Mouse (Mus musculus): ENCODE results near the gene Pxmp4. TPM values are rescaled to one million over a fixed set of nuclear protein-coding genes. Genes with fewer than 3 reads are reported as not detected.

Gene Pxmp4
- polyA plus RNA-seq, 2 experiments, result 20.6 to 27.0 TPM

- DNase-seq (ENCODE audit: low spot score) (no peak), ATAC-seq (ENCODE audit: low FRiP score, low read depth) (no peak)
- Histone ChIP-seq H3K36me3 (ENCODE audit: control insufficient read depth, insufficient read depth, low read length) (no peaks in the 10 kb centered on the region), H3K4me3 (replicated peaks; ENCODE audit: low read length) (no peak overlapping the region), H3K9ac (ENCODE audit: low read depth, low read length, severe bottlenecking) (no peak overlapping the region), H3K9me3 (ENCODE audit: control insufficient read depth, low read length) (no peaks in the 10 kb centered on the region), H3K4me2 (replicated peaks; ENCODE audit: low read depth, low read length, severe bottlenecking) (no peak overlapping the region), H3K27ac (replicated peaks; ENCODE audit: low read depth, low read length) (no peak overlapping the region), H3K27me3 (ENCODE audit: control insufficient read depth, insufficient read depth, low read length) (no peaks in the 10 kb centered on the region), H3K4me1 (ENCODE audit: control insufficient read depth, insufficient read depth, low read length) (peaks cover 6% of the 10 kb centered on the region; the same call in 1 of the 2 replicates)
- 73% methylated on average over 7 of the region's 7 CpGs for WGBS
- TF ChIP-seq POLR2A (IDR thresholded peaks at IDR 0.05; ENCODE audit: borderline replicate concordance, extremely low read depth, insufficient read depth, insufficient read length), result no peak
Observed at GRCm38 (mm10) chr2:154574271-154574670, 29.2 kb downstream of the Pxmp4 start.

- H3K4me1 ChIP-seq (ENCODE audit: control insufficient read depth, insufficient read depth, low read length), result peaks cover 16% of the 10 kb centered on the region
- no peak overlapping the region for H3K4me3 ChIP-seq (replicated peaks; ENCODE audit: low read length)
- ATAC-seq (ENCODE audit: low FRiP score, low read depth), result no peak
- no peak overlapping the region for H3K4me2 ChIP-seq (replicated peaks; ENCODE audit: low read depth, low read length, severe bottlenecking)
- H3K9me3 ChIP-seq (ENCODE audit: control insufficient read depth, low read length), result no peaks in the 10 kb centered on the region
- no peaks in the 10 kb centered on the region for H3K27me3 ChIP-seq (ENCODE audit: control insufficient read depth, insufficient read depth, low read length)
- H3K9ac ChIP-seq (ENCODE audit: low read depth, low read length, severe bottlenecking), result no peak overlapping the region
- no peak for TF ChIP-seq POLR2A (IDR thresholded peaks at IDR 0.05; ENCODE audit: borderline replicate concordance, extremely low read depth, insufficient read depth, insufficient read length)
- no peak for DNase-seq (ENCODE audit: low spot score)
- WGBS, result 81% methylated on average over 3 of the region's 3 CpGs
- H3K27ac ChIP-seq (replicated peaks; ENCODE audit: low read depth, low read length), result no peak overlapping the region
- H3K36me3 ChIP-seq (ENCODE audit: control insufficient read depth, insufficient read depth, low read length), result no peaks in the 10 kb centered on the region
Observed at GRCm38 (mm10) chr2:154572996-154573395, 30.5 kb downstream of the Pxmp4 start.

GRCm38 (mm10) chr2:154571976-154572375 lies 31.5 kb downstream of the Pxmp4 start:
- no peak for ATAC-seq (ENCODE audit: low FRiP score, low read depth)
- no peaks in the 10 kb centered on the region for H3K36me3 ChIP-seq (ENCODE audit: control insufficient read depth, insufficient read depth, low read length)
- no peak for TF ChIP-seq POLR2A (IDR thresholded peaks at IDR 0.05; ENCODE audit: borderline replicate concordance, extremely low read depth, insufficient read depth, insufficient read length)
- no peaks in the 10 kb centered on the region for H3K9me3 ChIP-seq (ENCODE audit: control insufficient read depth, low read length)
- WGBS, result 60% methylated on average over 8 of the region's 8 CpGs
- DNase-seq (ENCODE audit: low spot score), result peak; percentile 28
- no peak overlapping the region for H3K4me2 ChIP-seq (replicated peaks; ENCODE audit: low read depth, low read length, severe bottlenecking)
- no peak overlapping the region for H3K9ac ChIP-seq (ENCODE audit: low read depth, low read length, severe bottlenecking)
- no peaks in the 10 kb centered on the region for H3K27me3 ChIP-seq (ENCODE audit: control insufficient read depth, insufficient read depth, low read length)
- peaks cover 23% of the 10 kb centered on the region for H3K4me1 ChIP-seq (ENCODE audit: control insufficient read depth, insufficient read depth, low read length)
- H3K4me3 ChIP-seq (replicated peaks; ENCODE audit: low read length), result no peak overlapping the region
- H3K27ac ChIP-seq (replicated peaks; ENCODE audit: low read depth, low read length), result peak overlapping the region; percentile 67

- no peak overlapping the region for H3K9ac ChIP-seq (ENCODE audit: low read depth, low read length, severe bottlenecking)
- H3K27ac ChIP-seq (replicated peaks; ENCODE audit: low read depth, low read length), result no peak overlapping the region
- ATAC-seq (ENCODE audit: low FRiP score, low read depth), result no peak
- H3K4me1 ChIP-seq (ENCODE audit: control insufficient read depth, insufficient read depth, low read length), result peaks cover 30% of the 10 kb centered on the region
- no peaks in the 10 kb centered on the region for H3K36me3 ChIP-seq (ENCODE audit: control insufficient read depth, insufficient read depth, low read length)
- no peaks in the 10 kb centered on the region for H3K9me3 ChIP-seq (ENCODE audit: control insufficient read depth, low read length)
- no peaks in the 10 kb centered on the region for H3K27me3 ChIP-seq (ENCODE audit: control insufficient read depth, insufficient read depth, low read length)
- TF ChIP-seq POLR2A (IDR thresholded peaks at IDR 0.05; ENCODE audit: borderline replicate concordance, extremely low read depth, insufficient read depth, insufficient read length), result no peak
- WGBS, result 78% methylated on average over 4 of the region's 4 CpGs
- no peak for DNase-seq (ENCODE audit: low spot score)
- H3K4me3 ChIP-seq (replicated peaks; ENCODE audit: low read length), result no peak overlapping the region
- no peak overlapping the region for H3K4me2 ChIP-seq (replicated peaks; ENCODE audit: low read depth, low read length, severe bottlenecking)
Observed at GRCm38 (mm10) chr2:154571266-154571665, 32.2 kb downstream of the Pxmp4 start.

- DNase-seq (ENCODE audit: low spot score), result no peak
- no peak overlapping the region for H3K27ac ChIP-seq (replicated peaks; ENCODE audit: low read depth, low read length)
- H3K4me2 ChIP-seq (replicated peaks; ENCODE audit: low read depth, low read length, severe bottlenecking), result peak overlapping the region; percentile 56; the same call in 1 of the 2 replicates
- no peaks in the 10 kb centered on the region for H3K36me3 ChIP-seq (ENCODE audit: control insufficient read depth, insufficient read depth, low read length)
- no peak for ATAC-seq (ENCODE audit: low FRiP score, low read depth)
- TF ChIP-seq POLR2A (IDR thresholded peaks at IDR 0.05; ENCODE audit: borderline replicate concordance, extremely low read depth, insufficient read depth, insufficient read length), result no peak
- no peaks in the 10 kb centered on the region for H3K9me3 ChIP-seq (ENCODE audit: control insufficient read depth, low read length)
- no peak overlapping the region for H3K9ac ChIP-seq (ENCODE audit: low read depth, low read length, severe bottlenecking)
- no peak overlapping the region for H3K4me3 ChIP-seq (replicated peaks; ENCODE audit: low read length)
- H3K4me1 ChIP-seq (ENCODE audit: control insufficient read depth, insufficient read depth, low read length), result peaks cover 32% of the 10 kb centered on the region
- WGBS, result 73% methylated on average over 4 of the region's 4 CpGs
- H3K27me3 ChIP-seq (ENCODE audit: control insufficient read depth, insufficient read depth, low read length), result no peaks in the 10 kb centered on the region
Observed at GRCm38 (mm10) chr2:154570666-154571065, 32.8 kb downstream of the Pxmp4 start.

- Histone ChIP-seq H3K4me2 (replicated peaks; ENCODE audit: low read depth, low read length, severe bottlenecking) (peak within 1 kb of the TSS; percentile 76), H3K9me3 (ENCODE audit: control insufficient read depth, low read length) (no peaks in the 10 kb centered on the region), H3K27ac (replicated peaks; ENCODE audit: low read depth, low read length) (peak within 1 kb of the TSS; percentile 86), H3K4me3 (replicated peaks; ENCODE audit: low read length) (peak within 1 kb of the TSS; percentile 81), H3K27me3 (ENCODE audit: control insufficient read depth, insufficient read depth, low read length) (no peaks in the 10 kb centered on the region), H3K36me3 (ENCODE audit: control insufficient read depth, insufficient read depth, low read length) (no peaks in the 10 kb centered on the region), H3K4me1 (ENCODE audit: control insufficient read depth, insufficient read depth, low read length) (peaks cover 33% of the 10 kb centered on the region), H3K9ac (ENCODE audit: low read depth, low read length, severe bottlenecking) (peak within 1 kb of the TSS; percentile 82)
- DNase-seq (ENCODE audit: low spot score), result peak; percentile 97
- WGBS, result 1% methylated on average over 28 of the region's 44 CpGs
- peak; percentile 95 for ATAC-seq (ENCODE audit: low FRiP score, low read depth)
- TF ChIP-seq POLR2A (IDR thresholded peaks at IDR 0.05; ENCODE audit: borderline replicate concordance, extremely low read depth, insufficient read depth, insufficient read length), result 0 out of 2 replicates have a peak, but pooled peaks have one; percentile 24
Observed at GRCm38 (mm10) chr2:154569836-154570286, 33.6 kb downstream of the Pxmp4 start, which contains the start of gene E2f1. E2f1 (minus strand) TSS chr2:154569892.
